Mouse (Mus musculus): ENCODE measurements at regions not wholly inside any gene's neighbourhood (a gene's known extent, or its start where the extent isn't known, plus 50 kb on each side); places are given as distances from the start of the nearest gene placed in this dataset.

- TF ChIP-seq ZKSCAN1 (IDR thresholded peaks at IDR 0.05; ENCODE audit: borderline replicate concordance, low read depth, low read length) (no peak), CHD2 (IDR thresholded peaks at IDR 0.05; ENCODE audit: low read length) (no peak), PAX5 (IDR thresholded peaks at IDR 0.05; ENCODE audit: low read length) (no peak)
Measured at GRCm38 (mm10) chr6:117670792-117671525, 170.0 kb upstream of the Zfp637 start.
